Mouse (Mus musculus) erythroblast, embryonic 14.5 days (primary cell): ENCODE data around the gene Qdpr.

Source experiments
- GATA1 ChIP-seq: IDR thresholded peaks from 2 replicates; pipeline ENCODE4 v1.6.1; 2012; ENCODE audit warnings: low read length, inconsistent platforms, mixed read lengths
- TAL1 ChIP-seq: IDR thresholded peaks from 3 replicates; pipeline ENCODE4 v1.6.1; 2012; ENCODE audit warnings: low read length, inconsistent platforms, mixed read lengths

DNA sequence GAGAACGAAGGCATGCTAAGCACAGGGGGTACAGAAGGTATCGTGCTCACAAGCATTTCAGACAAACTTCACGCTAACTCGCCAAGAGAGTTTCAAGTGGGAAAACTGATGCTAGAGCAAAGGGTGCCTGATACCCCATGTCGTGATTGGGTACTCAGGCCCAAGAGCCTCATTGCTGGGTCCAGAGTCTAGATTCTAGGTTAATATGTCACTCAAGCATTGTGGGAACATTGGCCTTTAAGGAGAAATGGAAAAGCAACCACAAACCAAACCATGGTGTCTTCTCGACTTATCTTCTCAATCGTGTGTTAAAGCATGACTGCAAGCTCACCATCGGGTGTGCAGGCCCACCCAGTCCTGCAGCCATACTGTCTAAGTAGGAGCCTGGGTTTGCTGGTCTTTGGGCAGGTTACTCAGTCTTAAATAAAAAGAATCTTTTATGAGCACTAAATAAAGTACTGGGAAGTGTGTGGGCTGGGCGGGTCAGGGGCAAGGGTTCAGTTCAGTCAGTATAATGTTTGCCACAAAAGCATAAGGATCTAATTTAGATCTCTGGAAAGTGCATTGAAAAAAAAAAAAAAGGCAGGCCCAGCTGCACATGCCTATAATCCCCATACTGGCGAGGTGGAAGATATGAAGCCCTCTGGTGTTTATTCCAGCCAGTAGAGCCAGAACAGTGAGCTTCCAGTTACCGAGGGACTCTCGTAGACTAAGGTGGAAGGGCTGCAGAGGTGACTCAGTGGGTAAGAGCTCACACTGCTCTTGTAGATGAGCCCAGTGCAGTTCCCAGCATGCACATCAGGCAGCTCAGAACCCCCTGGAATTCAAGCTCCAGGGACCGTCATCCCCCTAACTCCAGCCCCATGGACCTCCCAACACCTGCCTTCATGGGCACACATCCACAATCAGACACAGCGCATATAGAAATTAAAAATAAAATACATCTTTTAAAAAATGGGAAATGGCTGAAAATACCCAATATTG lies 13.8 kb downstream of the Qdpr start:
- no peak for TF ChIP-seq GATA1
- TF ChIP-seq TAL1, result no peak
